Mouse (Mus musculus): ENCODE data around the gene Vmn2r86. TPM values are rescaled to one million over a fixed set of nuclear protein-coding genes. Genes with fewer than 3 reads are reported as not detected.

Gene Vmn2r86
- polyA plus RNA-seq, 1 experiment: not detected

DNA sequence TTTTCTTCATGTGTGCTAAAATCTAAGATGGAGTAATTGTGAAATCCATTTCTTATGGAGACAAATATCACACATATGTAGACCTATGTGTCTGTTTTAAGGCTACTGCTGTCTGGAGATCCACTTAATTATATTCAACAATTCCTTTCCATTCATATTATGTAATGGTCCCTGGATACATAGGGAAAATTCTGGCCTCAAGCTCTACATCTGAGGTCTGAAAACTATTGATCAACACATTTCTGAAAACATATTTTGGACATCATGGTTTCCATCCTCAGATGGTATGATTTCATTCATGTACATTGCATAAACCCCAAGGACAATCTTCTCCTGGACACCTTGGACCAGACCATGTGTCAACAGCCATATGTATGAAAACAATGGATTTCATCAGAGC lies 61.6 kb downstream of the Vmn2r86 start, which contains the start of gene Vmn2r84:
Gene Vmn2r84 (minus strand): TSS at position 101 of the 400 bp plus-strand sequence.
- no peak within 1 kb of the TSS for H3K4me3 ChIP-seq (ENCODE audit: insufficient read depth, low read depth, low read length)
- TF ChIP-seq POLR2A (IDR thresholded peaks at IDR 0.05; ENCODE audit: low read depth, low read length) (no peak), CTCF (conservative IDR thresholded peaks at IDR 0.05; ENCODE audit: insufficient read depth, insufficient read length, low read depth, low read length) (no peak)

More for the DNA sequence above, 61.6 kb downstream of the Vmn2r86 start, which contains the start of gene Vmn2r84:
- no peak for DNase-seq
- Histone ChIP-seq H3K27me3 (replicated peaks; ENCODE audit: control insufficient read depth, insufficient read depth, low read length) (no peaks in the 10 kb centered on the region), H3K36me3 (ENCODE audit: control insufficient read depth, insufficient read depth, low read length) (no peaks in the 10 kb centered on the region), H3K4me1 (ENCODE audit: control insufficient read depth, insufficient read depth, low read length) (no peaks in the 10 kb centered on the region), H3K27ac (ENCODE audit: insufficient read depth, low read depth, low read length) (no peak within 1 kb of the TSS)

Other genes with a start within 250 kb of the Vmn2r86 start
- not detected in 2 replicates for gene Olfr827, start 241.6 kb downstream of the Vmn2r86 start, polyA plus RNA-seq (2012; rRNA removed)
- gene Neurod4, start 175.8 kb downstream of the Vmn2r86 start, polyA plus RNA-seq (2012; rRNA removed): not detected in 2 replicates
- gene Tespa1, start 133.2 kb downstream of the Vmn2r86 start, polyA plus RNA-seq (2012; rRNA removed): 0.72 TPM in 1 of 2 replicates, not detected in the other
- gene Vmn2r84, start 61.7 kb downstream of the Vmn2r86 start, polyA plus RNA-seq (2012; rRNA removed): not detected in 2 replicates
- gene Vmn2r85, start 26.3 kb downstream of the Vmn2r86 start, polyA plus RNA-seq (2012; rRNA removed): not detected in 2 replicates
- not detected in 2 replicates for gene Vmn2r87, start 41.3 kb upstream of the Vmn2r86 start, polyA plus RNA-seq (2012; rRNA removed)